Mouse (Mus musculus) forebrain, embryonic 16.5 days (tissue): ENCODE measurements around the gene Dennd1a. TPM values are rescaled to one million over a fixed set of nuclear protein-coding genes. Genes with fewer than 3 reads are reported as not detected.

Experiments
- ATAC-seq: fragments of 200-750 bp; cut with Nextera tagmentation; 2 replicates; pipeline ENCODE4 v1.8.0; 2017; ENCODE audit warnings: mild to moderate bottlenecking, moderate library complexity
- H3K27ac ChIP-seq: fragments of 300-500 bp; sonication (generic); 2 replicates; pipeline ENCODE4 v1.5.1; 2014; ENCODE audit warnings: low read length, control low read depth
- H3K27me3 ChIP-seq: fragments of 300-500 bp; sonication (generic); replicated peaks from 2 replicates; pipeline ENCODE4 v1.6.1; 2014; ENCODE audit warnings: low read length; ENCODE audit not compliant: control insufficient read depth, insufficient read depth
- H3K36me3 ChIP-seq: fragments of 300-500 bp; sonication (generic); 2 replicates; pipeline ENCODE4 v1.6.1; 2014; ENCODE audit not compliant: control insufficient read depth, insufficient read depth
- H3K4me1 ChIP-seq: fragments of 300-500 bp; sonication (generic); replicated peaks from 2 replicates; pipeline ENCODE4 v1.6.1; 2014; ENCODE audit warnings: low read length; ENCODE audit not compliant: control insufficient read depth, insufficient read depth
- H3K4me2 ChIP-seq: fragments of 300-500 bp; sonication (generic); 2 replicates; pipeline ENCODE4 v1.6.1; 2014; ENCODE audit warnings: mild to moderate bottlenecking, low read length, control low read depth
- H3K4me3 ChIP-seq: fragments of 300-500 bp; sonication (generic); replicated peaks from 2 replicates; pipeline ENCODE4 v1.5.1; 2014; ENCODE audit warnings: mild to moderate bottlenecking, low read length, control low read depth
- H3K9ac ChIP-seq: fragments of 300-500 bp; sonication (generic); replicated peaks from 2 replicates; pipeline ENCODE4 v1.6.1; 2014; ENCODE audit warnings: low read depth, low read length, control low read depth
- H3K9me3 ChIP-seq: fragments of 300-500 bp; sonication (generic); 2 replicates; pipeline ENCODE4 v1.6.1; 2016; ENCODE audit warnings: low read length; ENCODE audit not compliant: control insufficient read depth
- WGBS: fragments of 180-500 bp; shearing (Covaris S2); extraction: QIAGEN DNeasy Blood & Tissue Kit; methylation state at CpG from one replicate; pipeline ENCODE4 v1.1.7; 2014; 5-methylcytosine and 5-hydroxymethylcytosine counted together
- polyA plus RNA-seq: library from polyadenylated mRNA; unstranded; fragments of >200 nt; fragmentation: Nextera tagmentation; extraction: Ambion mirVana; gene quantifications from 2 replicates; pipeline ENCODE4 v1.2.1, GENCODE M21; 2015

Dennd1a gene
- polyA plus RNA-seq, 1 experiment from 2014 or later: 19.5 TPM

DNA sequence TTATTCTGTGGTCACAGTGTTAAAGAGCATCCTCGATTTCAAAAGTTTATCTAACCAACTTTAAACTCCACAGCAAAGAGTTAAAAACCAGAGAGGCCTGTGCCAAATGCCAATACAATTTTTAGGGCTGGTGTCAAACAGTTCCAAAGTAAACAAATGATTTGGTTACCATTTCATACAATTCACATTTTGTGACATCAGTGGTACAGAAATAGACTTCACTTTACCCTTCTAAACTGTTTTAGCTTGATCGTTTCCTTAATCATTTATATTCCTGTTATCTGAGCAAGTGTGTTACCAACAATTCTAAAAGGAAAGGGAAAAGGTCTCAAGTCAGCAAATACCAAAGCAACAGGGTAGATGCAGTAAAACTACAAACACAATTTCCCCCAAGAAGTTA is 145.0 kb downstream of the Dennd1a start:
- Histone ChIP-seq H3K9ac (no peak overlapping the region), H3K27ac (no peak overlapping the region; the same call in 1 of the 2 replicates), H3K9me3 (no peaks in the 10 kb centered on the region), H3K4me3 (no peak overlapping the region), H3K36me3 (no peaks in the 10 kb centered on the region), H3K4me1 (peaks cover 18% of the 10 kb centered on the region), H3K27me3 (no peaks in the 10 kb centered on the region), H3K4me2 (no peak overlapping the region)
- 34% methylated on average over 2 of the region's 2 CpGs for WGBS
- no peak for ATAC-seq

DNA sequence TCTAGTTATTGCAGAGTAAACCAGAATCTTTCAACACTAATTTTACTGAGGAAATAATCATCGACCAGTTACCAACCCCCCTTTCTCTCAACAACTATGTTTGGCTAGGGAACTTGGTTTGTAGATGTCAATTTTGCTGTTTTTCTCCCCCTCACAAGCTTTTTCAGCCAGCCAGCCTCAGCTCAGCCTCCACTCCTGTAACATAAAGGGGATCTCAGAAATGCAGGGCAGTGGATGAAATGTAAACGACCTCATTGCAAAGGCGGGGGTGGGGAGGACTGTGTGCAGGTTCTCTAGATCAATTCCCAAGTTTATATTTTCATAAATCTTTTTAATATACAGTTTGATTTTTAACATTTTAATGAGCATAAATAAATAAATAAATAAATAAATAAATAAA is 147.7 kb downstream of the Dennd1a start:
- Histone ChIP-seq H3K4me1 (peaks cover 22% of the 10 kb centered on the region), H3K27ac (no peak overlapping the region), H3K9ac (no peak overlapping the region), H3K4me2 (no peak overlapping the region), H3K9me3 (no peaks in the 10 kb centered on the region), H3K36me3 (no peaks in the 10 kb centered on the region), H3K4me3 (no peak overlapping the region), H3K27me3 (no peaks in the 10 kb centered on the region)
- 26% methylated on average over 3 of the region's 3 CpGs for WGBS
- no peak for ATAC-seq

DNA sequence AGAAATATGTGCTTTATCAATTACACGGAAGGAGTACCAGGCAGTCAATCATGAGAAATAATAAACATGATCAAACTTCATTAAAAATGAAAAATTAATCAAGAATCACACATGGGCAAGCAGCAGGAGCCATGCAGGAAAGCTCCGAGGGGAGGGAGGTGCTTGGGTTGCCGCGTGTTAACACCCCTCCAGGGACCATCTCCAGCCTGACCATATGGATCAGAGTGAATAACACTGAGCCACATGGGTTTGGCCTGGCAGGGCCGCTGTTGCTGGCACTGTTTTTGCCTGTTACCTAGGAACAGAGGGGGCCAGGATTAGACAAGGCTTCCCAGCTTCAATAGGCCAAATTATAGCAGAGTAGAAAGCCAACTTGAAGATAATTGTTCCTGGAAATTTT is 150.1 kb downstream of the Dennd1a start:
- Histone ChIP-seq H3K4me1 (peaks cover 9% of the 10 kb centered on the region), H3K27ac (no peak overlapping the region), H3K9ac (no peak overlapping the region), H3K27me3 (no peaks in the 10 kb centered on the region), H3K9me3 (no peaks in the 10 kb centered on the region), H3K4me3 (no peak overlapping the region), H3K36me3 (no peaks in the 10 kb centered on the region), H3K4me2 (no peak overlapping the region)
- 11% methylated on average over 5 of the region's 5 CpGs for WGBS
- ATAC-seq: peak; percentile 91

GRCm38 (mm10) chr2:38135427-38135826 is 151.8 kb downstream of the Dennd1a start:
- H3K4me1 ChIP-seq: peaks cover 9% of the 10 kb centered on the region
- no peak overlapping the region for H3K4me3 ChIP-seq
- no peak overlapping the region for H3K27ac ChIP-seq
- WGBS: 24% methylated on average over 3 of the region's 3 CpGs
- H3K4me2 ChIP-seq: no peak overlapping the region; the same call in 1 of the 2 replicates
- no peaks in the 10 kb centered on the region for H3K36me3 ChIP-seq
- H3K9me3 ChIP-seq: no peaks in the 10 kb centered on the region
- no peaks in the 10 kb centered on the region for H3K27me3 ChIP-seq
- no peak overlapping the region for H3K9ac ChIP-seq
- no peak for ATAC-seq

DNA sequence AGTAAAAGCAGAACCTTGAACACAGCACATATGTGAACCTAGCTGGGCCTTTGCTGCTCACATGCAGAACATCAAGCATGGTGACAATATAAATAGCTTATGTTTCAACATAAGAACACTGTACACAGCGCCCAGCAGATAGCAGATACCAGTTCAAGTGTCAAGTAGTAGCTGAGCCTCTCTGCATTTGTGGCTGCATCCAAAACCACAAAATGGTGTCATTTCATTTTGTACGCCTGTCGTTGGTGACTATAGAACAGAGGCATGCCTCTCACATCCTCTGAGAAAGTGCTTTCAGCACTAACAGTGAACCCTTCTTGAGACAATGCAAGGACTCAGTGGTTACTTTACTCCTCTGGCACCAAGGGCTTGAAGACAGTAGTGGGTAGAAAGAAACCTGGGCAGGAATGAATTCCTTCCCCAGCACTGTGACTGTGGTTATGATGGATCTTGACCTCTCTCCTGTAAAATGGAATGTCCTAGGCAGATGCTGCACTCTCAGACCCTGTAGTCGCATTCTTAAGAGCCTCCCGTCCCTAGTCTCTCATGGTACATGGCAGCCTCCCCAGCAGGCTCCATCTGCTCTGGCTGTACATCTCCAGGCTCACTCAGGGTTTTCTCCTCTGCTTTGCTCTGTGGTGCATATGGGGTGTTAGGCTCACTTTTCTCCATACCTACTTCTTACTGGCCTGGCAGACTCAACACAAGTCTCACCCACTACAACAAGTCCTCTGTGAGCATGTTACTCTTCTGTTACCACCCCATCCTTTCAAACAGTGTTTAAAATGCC is 154.0 kb downstream of the Dennd1a start:
- Histone ChIP-seq H3K9ac (no peak overlapping the region), H3K4me3 (no peak overlapping the region), H3K4me1 (peaks cover 6% of the 10 kb centered on the region; the same call in 1 of the 2 replicates), H3K27me3 (no peaks in the 10 kb centered on the region), H3K4me2 (no peak overlapping the region), H3K36me3 (no peaks in the 10 kb centered on the region), H3K9me3 (no peaks in the 10 kb centered on the region), H3K27ac (no peak overlapping the region)
- WGBS: 82% methylated on average over 5 of the region's 5 CpGs
- ATAC-seq: peak; percentile 47; the same call in 1 of the 2 replicates

- H3K27ac ChIP-seq: no peak overlapping the region
- H3K4me2 ChIP-seq: no peak overlapping the region
- H3K27me3 ChIP-seq: no peaks in the 10 kb centered on the region
- H3K36me3 ChIP-seq: no peaks in the 10 kb centered on the region
- peaks cover 6% of the 10 kb centered on the region; the same call in 1 of the 2 replicates for H3K4me1 ChIP-seq
- 77% methylated on average over 1 of the region's 1 CpGs for WGBS
- H3K9ac ChIP-seq: no peak overlapping the region
- no peak for ATAC-seq
- H3K9me3 ChIP-seq: no peaks in the 10 kb centered on the region
- no peak overlapping the region for H3K4me3 ChIP-seq
Measured at GRCm38 (mm10) chr2:38132233-38132822, 154.9 kb downstream of the Dennd1a start.

- ATAC-seq: no peak
- Histone ChIP-seq H3K4me1 (peaks cover 4% of the 10 kb centered on the region; the same call in 1 of the 2 replicates), H3K36me3 (no peaks in the 10 kb centered on the region), H3K9ac (no peak overlapping the region), H3K9me3 (no peaks in the 10 kb centered on the region), H3K4me2 (no peak overlapping the region), H3K4me3 (no peak overlapping the region), H3K27me3 (no peaks in the 10 kb centered on the region), H3K27ac (no peak overlapping the region)
- 77% methylated on average over 1 of the region's 1 CpGs for WGBS
Measured at GRCm38 (mm10) chr2:38131538-38131937, 155.7 kb downstream of the Dennd1a start.

DNA sequence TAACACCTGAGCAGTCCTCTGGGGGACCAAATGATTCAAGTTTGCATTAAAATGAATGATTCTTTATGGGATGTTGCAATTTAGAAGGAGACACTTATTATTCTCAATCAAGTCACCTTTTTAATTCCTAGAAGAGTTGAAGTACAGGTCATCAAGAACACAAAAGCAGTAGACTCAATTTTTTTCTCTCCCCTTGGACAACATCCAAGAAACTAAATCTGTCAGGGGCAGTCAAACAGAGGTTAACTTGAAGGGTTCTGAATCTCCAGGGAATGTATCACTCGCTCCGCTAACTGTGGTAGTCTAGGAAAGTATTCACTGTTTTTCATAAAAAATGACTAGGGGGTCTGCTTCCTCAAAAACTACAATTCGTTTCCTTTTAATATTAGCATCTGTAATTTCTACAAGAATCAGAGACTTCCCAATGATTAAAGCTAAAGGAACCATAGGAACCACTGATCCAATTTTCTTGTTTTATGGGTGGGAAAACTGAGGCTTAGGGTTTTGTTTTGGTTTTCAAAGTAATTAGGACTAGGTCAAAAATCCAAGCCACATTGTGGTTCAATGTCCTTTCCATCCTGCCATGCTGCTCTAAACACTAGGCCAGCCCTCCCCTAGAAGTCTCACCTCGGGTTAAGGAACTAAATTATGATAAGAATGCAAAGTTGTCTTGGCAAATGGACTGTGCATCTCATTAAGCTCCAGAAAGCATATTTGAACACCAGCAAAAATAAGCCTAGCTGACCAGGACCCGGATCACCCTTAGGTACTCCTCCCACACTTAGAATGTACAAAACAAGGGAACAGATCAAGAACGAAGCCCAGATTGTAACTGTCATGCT is 157.0 kb downstream of the Dennd1a start:
- no peaks in the 10 kb centered on the region for H3K27me3 ChIP-seq
- 67% methylated on average over 6 of the region's 6 CpGs for WGBS
- no peaks in the 10 kb centered on the region for H3K4me1 ChIP-seq
- no peak overlapping the region for H3K9ac ChIP-seq
- no peaks in the 10 kb centered on the region for H3K9me3 ChIP-seq
- H3K4me3 ChIP-seq: no peak overlapping the region
- H3K36me3 ChIP-seq: no peaks in the 10 kb centered on the region
- H3K27ac ChIP-seq: no peak overlapping the region
- H3K4me2 ChIP-seq: no peak overlapping the region
- no peak for ATAC-seq

DNA sequence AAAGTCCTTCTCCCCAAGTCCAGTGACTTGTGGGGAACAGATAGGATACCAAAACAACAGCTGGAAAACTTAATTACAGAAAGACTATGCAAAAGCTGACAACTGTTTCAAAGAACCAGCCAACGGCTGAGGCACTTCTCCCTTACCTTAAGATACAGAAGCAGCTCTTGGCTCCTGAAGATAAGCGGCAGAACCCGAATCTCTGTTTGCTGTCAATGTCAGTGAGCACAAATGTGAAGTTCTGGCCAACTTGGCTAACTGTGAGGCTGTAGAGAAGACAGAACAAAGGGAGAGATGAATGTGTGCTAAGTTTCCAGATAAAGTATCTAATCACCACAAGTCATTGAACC is 160.8 kb downstream of the Dennd1a start:
- H3K4me2 ChIP-seq: no peak overlapping the region
- H3K9ac ChIP-seq: no peak overlapping the region
- no peak for ATAC-seq
- H3K27me3 ChIP-seq: no peaks in the 10 kb centered on the region
- WGBS: 35% methylated on average over 3 of the region's 3 CpGs
- no peaks in the 10 kb centered on the region for H3K9me3 ChIP-seq
- no peak overlapping the region for H3K27ac ChIP-seq
- no peak overlapping the region for H3K4me3 ChIP-seq
- H3K4me1 ChIP-seq: no peaks in the 10 kb centered on the region
- H3K36me3 ChIP-seq: no peaks in the 10 kb centered on the region
